Mouse (Mus musculus) neural tube, embryonic 11.5 days (tissue): ENCODE measurements at regions not wholly inside any gene's neighbourhood (a gene's known extent, or its start where the extent isn't known, plus 50 kb on each side); places are given as distances from the start of the nearest gene placed in this dataset.

Experiments used
- ATAC-seq: fragments of 200-750 bp; cut with Nextera tagmentation; 2 replicates; pipeline ENCODE4 v1.8.0; 2017; ENCODE audit warnings: moderate number of reproducible peaks, mild to moderate bottlenecking, moderate TSS enrichment, moderate library complexity; ENCODE audit not compliant: insufficient read depth, low FRiP score, low TSS enrichment
- DNase-seq: peaks from one replicate; pipeline ENCODE4 v3.0.0-alpha.2; 2015; ENCODE audit warnings: low spot score
- H3K27ac ChIP-seq: fragments of 300-500 bp; sonication (generic); 2 replicates; pipeline ENCODE4 v1.5.1; 2014; ENCODE audit warnings: low read depth, mild to moderate bottlenecking, low read length
- H3K27me3 ChIP-seq: fragments of 300-500 bp; sonication (generic); 2 replicates; pipeline ENCODE4 v1.6.1; 2014; ENCODE audit warnings: mild to moderate bottlenecking, low read length, mixed read lengths; ENCODE audit not compliant: control insufficient read depth, insufficient read depth
- H3K36me3 ChIP-seq: fragments of 300-500 bp; sonication (generic); 2 replicates; pipeline ENCODE4 v1.6.1; 2014; ENCODE audit warnings: mild to moderate bottlenecking, low read length, moderate library complexity, mixed read lengths; ENCODE audit not compliant: control insufficient read depth, insufficient read depth
- H3K4me1 ChIP-seq: fragments of 300-500 bp; sonication (generic); 2 replicates; pipeline ENCODE4 v1.6.1; 2014; ENCODE audit warnings: low read length, mixed read lengths; ENCODE audit not compliant: control insufficient read depth, insufficient read depth
- H3K4me2 ChIP-seq: fragments of 300-500 bp; sonication (generic); 2 replicates; pipeline ENCODE4 v1.6.1; 2014; ENCODE audit warnings: low read depth, mild to moderate bottlenecking, moderate library complexity
- H3K4me3 ChIP-seq: fragments of 300-500 bp; sonication (generic); 2 replicates; pipeline ENCODE4 v1.5.1; 2014; ENCODE audit warnings: low read depth, low read length
- H3K9ac ChIP-seq: fragments of 300-500 bp; sonication (generic); 2 replicates; pipeline ENCODE4 v1.6.1; 2014; ENCODE audit warnings: mild to moderate bottlenecking, low read length
- H3K9me3 ChIP-seq: fragments of 300-500 bp; sonication (generic); 2 replicates; pipeline ENCODE4 v1.6.1; 2016; ENCODE audit warnings: low read length; ENCODE audit not compliant: control insufficient read depth
- WGBS: fragments of 180-500 bp; shearing (Covaris S2); extraction: QIAGEN DNeasy Blood & Tissue Kit; methylation state at CpG from one replicate; pipeline ENCODE4 v1.1.7; 2014; 5-methylcytosine and 5-hydroxymethylcytosine counted together

DNA sequence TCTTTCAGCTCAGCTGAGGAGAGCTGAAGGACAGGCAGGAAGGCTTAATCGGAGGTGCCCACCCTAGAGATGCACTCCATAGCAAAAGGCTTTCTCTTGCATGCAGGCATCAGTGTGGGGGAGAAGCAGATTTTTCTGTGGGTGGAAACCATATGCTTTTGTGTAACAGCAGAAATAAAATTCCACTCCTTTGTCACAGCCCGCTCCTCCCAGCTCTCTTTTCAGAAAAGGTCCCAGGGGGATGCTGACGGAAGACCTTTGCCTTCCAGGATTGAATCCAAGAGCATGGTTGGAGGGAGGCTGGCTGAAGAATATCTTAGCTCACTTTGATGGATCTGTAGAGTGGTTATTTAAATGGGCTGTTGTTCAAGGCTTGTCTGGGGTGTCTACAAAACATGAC, 336.8 kb upstream of the Map3k7 start:
- Histone ChIP-seq H3K9me3 (no peaks in the 10 kb centered on the region), H3K9ac (no peak overlapping the region), H3K4me3 (no peak overlapping the region), H3K27ac (no peak overlapping the region), H3K36me3 (no peaks in the 10 kb centered on the region), H3K27me3 (no peaks in the 10 kb centered on the region), H3K4me1 (no peaks in the 10 kb centered on the region), H3K4me2 (no peak overlapping the region)
- ATAC-seq (no peak), DNase-seq (no peak)
- WGBS = 57% methylated on average over 3 of the region's 3 CpGs

DNA sequence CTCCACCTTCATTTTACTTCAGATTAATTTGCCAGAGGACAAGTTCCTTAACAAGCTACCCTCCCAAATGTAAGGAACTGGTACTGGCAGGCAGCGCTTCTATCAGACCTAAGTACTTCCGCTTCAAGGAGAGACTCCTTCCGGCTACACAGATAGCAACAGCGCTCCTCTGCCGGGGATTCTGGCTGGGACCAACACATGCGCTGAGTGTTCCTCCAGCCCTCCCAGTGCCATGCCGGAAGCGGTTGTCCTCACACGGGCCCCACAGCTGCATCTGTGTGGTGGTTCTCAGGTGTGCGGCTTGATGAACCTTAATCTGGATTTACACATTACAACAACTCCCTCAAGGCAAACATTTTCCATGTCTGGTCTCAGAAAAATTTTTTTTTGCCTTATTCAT, 336.1 kb upstream of the Map3k7 start:
- no peak overlapping the region for H3K4me3 ChIP-seq
- H3K4me2 ChIP-seq = no peak overlapping the region
- no peaks in the 10 kb centered on the region for H3K4me1 ChIP-seq
- ATAC-seq (no peak), DNase-seq (no peak)
- H3K27me3 ChIP-seq = no peaks in the 10 kb centered on the region
- no peak overlapping the region for H3K9ac ChIP-seq
- H3K9me3 ChIP-seq = no peaks in the 10 kb centered on the region
- WGBS = 93% methylated on average over 10 of the region's 10 CpGs
- H3K27ac ChIP-seq = no peak overlapping the region
- H3K36me3 ChIP-seq = no peaks in the 10 kb centered on the region

DNA sequence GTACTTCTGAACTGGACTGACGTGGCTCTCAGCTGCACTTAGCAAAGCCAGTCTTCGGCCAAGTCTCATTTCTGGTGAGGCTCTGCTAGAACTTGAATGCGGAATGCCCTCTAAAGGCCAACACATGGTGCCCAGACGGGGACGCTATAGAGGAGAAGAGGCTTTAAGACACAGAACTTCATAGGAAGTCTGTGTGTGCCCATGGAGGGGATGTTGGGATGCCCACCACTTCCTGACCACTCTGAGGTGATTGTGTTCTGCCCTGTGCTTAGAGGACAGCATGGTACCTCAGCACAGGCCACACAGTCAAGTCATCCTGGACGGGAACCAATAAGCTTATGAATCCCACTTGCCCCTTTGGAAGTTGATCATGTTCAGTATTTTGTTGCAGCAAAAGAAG, 325.3 kb upstream of the Map3k7 start:
- DNase-seq (no peak), ATAC-seq (no peak)
- H3K9me3 ChIP-seq = no peaks in the 10 kb centered on the region
- H3K27ac ChIP-seq = no peak overlapping the region
- no peak overlapping the region for H3K4me3 ChIP-seq
- no peaks in the 10 kb centered on the region for H3K36me3 ChIP-seq
- peaks cover 2% of the 10 kb centered on the region; the same call in 1 of the 2 replicates for H3K4me1 ChIP-seq
- WGBS = 94% methylated on average over 6 of the region's 6 CpGs
- no peak overlapping the region for H3K9ac ChIP-seq
- H3K27me3 ChIP-seq = no peaks in the 10 kb centered on the region
- no peak overlapping the region for H3K4me2 ChIP-seq

DNA sequence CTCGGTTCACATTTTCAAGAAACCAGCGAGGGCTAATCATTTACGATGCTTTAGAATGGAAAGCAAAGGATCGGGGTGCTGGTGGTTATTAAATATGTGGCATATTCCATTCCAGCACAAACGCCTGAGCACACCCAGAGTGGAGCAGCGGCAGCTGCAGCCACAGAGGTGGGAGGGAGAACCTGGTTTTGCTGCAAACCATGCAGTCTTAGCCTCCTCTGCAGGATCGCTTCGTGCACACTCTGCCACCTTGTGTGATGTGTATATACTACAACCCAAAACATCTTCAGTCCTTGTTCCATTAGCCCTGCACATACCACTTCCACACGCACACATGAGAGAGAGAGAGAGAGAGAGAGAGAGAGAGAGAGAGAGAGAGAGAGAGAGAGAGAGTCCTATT, 321.7 kb upstream of the Map3k7 start:
- DNase-seq = peak; percentile 58
- H3K36me3 ChIP-seq = no peaks in the 10 kb centered on the region
- 65% methylated on average over 9 of the region's 9 CpGs for WGBS
- H3K27me3 ChIP-seq = no peaks in the 10 kb centered on the region
- no peaks in the 10 kb centered on the region for H3K9me3 ChIP-seq
- peak; percentile 67 for ATAC-seq
- no peak overlapping the region for H3K9ac ChIP-seq
- no peak overlapping the region for H3K4me3 ChIP-seq
- peaks cover 2% of the 10 kb centered on the region; the same call in 1 of the 2 replicates for H3K4me1 ChIP-seq
- H3K4me2 ChIP-seq = no peak overlapping the region
- H3K27ac ChIP-seq = no peak overlapping the region

DNA sequence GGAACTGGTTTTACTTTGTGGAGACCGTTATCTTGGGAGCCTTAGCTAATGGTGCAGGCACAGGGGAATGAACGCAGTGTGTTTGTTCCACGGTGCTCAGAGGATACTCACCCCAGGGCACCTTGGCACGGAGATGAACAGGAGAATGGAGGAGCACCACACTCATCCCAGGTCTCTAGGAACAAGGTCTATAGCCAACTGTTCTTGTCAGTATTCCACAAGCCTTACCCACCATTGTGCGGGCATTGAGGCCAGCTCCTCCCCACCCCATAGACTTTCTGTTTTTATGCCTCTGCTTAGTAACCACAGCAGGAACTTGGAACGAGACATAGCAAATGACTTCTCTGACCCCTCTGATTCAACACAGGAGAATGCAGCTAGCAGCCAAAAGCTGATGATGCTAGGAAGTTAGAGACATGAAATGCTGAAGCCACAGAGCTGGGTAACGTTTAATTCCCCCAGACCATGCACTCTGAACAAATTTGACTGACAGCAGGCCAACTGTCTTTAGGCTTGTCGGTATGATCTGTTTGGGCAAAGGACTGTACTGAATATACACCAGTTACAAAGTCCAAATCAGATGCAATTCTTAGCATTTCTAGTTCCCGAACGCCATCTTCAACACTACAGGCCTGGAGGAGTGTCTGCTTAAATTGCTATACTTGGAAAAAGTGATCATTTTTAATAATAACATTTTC, 321.2 kb upstream of the Map3k7 start:
- no peaks in the 10 kb centered on the region for H3K27me3 ChIP-seq
- WGBS = 74% methylated on average over 10 of the region's 10 CpGs
- ATAC-seq (no peak), DNase-seq (peak; percentile 12)
- H3K9me3 ChIP-seq = no peaks in the 10 kb centered on the region
- H3K9ac ChIP-seq = no peak overlapping the region
- H3K27ac ChIP-seq = no peak overlapping the region
- no peaks in the 10 kb centered on the region for H3K36me3 ChIP-seq
- H3K4me2 ChIP-seq = no peak overlapping the region
- H3K4me1 ChIP-seq = peaks cover 2% of the 10 kb centered on the region; the same call in 1 of the 2 replicates
- no peak overlapping the region for H3K4me3 ChIP-seq

DNA sequence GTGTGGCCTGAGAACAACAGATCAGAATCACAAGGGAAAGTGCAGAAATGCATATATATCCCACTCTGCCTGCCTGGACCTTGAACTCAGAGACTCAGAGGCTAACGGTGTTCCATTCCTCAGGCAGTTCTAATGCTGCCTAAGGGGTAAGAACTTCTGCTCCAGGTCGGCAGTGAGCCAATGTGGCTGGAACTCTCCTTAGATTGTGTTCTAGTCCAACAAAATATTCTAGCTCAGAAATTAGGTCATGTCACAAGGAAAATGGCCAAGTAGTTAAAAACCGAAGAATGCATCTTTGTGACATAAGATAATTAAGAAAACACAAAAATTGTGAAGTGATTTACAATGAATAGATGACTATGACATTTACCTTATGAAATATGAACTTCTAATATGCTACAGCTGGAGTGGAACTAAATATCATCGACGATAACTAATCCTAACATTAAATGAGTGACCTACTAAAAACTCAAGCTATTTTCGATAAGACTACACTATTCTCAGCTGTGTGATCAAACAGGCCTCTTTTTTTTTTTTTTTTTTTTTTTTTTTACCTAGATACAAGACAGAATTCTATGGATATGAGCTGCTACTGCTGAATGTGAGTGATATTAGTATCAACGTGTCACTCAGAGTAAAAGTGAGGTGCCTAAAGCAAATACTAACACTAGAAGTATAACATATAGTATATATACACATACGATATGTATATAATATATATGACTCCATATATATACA, 315.1 kb upstream of the Map3k7 start:
- ATAC-seq (no peak), DNase-seq (no peak)
- no peaks in the 10 kb centered on the region for H3K36me3 ChIP-seq
- H3K27ac ChIP-seq = no peak overlapping the region
- no peak overlapping the region for H3K9ac ChIP-seq
- no peaks in the 10 kb centered on the region for H3K4me1 ChIP-seq
- H3K4me3 ChIP-seq = no peak overlapping the region
- H3K9me3 ChIP-seq = no peaks in the 10 kb centered on the region
- WGBS = 94% methylated on average over 8 of the region's 8 CpGs
- H3K27me3 ChIP-seq = no peaks in the 10 kb centered on the region
- no peak overlapping the region for H3K4me2 ChIP-seq

DNA sequence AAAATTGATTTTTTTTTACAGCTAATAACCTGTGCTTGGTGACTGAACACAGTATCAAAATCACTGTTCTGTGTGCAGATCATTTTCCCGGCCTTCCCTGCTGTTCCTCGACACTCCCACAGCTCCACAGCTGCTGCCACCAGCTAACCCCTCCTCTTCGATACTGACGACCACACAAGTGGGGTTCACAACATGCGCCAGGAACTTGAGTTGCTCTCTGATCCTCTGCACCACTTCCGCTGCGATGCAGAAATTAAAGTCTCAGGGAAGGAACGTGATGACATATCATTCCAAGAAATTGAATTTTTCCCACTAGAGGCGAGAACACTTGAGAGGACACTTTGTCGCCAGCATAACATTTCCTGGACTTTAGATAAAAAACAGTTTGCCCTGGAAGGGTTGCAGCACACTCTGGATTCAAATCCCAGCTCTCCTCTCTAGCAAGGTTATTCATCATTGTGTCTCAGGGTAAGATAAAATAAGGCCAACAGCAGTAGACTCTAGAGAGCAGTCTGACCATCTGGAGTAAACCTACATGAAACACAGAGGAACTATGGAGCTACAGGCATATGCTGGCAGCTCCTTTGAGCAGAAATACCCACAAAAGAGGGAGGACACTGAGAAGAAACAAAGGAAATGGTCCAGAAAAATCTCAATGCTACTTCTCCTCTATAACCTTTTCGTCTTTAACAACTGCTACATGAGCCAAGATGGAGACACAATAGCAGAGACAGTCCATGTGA, 308.4 kb upstream of the Map3k7 start:
- no peak for ATAC-seq

DNA sequence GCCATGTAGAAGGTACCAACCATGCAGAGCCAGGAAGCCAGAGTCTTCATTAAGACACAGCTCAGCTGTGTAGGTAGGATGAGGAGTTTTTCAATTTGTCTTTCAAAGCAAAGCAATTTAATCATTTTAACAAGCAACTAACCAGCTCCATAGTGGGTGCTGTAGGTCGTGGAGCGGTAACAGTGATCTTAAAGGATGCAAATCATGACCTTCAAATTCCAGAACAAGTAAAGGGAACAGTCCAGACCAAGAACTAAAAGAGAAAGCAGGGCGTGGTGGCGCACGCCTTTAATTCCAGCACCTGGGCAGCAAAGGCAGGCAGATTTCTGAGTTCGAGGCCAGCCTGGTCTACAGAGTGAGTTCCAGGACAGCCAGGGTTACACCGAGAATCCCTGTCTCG, 307.8 kb upstream of the Map3k7 start:
- Histone ChIP-seq H3K4me3 (no peak overlapping the region), H3K9ac (no peak overlapping the region), H3K9me3 (no peaks in the 10 kb centered on the region), H3K4me2 (no peak overlapping the region), H3K4me1 (no peaks in the 10 kb centered on the region), H3K36me3 (no peaks in the 10 kb centered on the region), H3K27ac (no peak overlapping the region), H3K27me3 (no peaks in the 10 kb centered on the region)
- no peak for DNase-seq
- no peak for ATAC-seq
- 93% methylated on average over 8 of the region's 8 CpGs for WGBS

More for the DNA sequence above, 308.4 kb upstream of the Map3k7 start:
- no peaks in the 10 kb centered on the region for H3K36me3 ChIP-seq
- H3K4me3 ChIP-seq = no peak overlapping the region
- DNase-seq = no peak
- no peaks in the 10 kb centered on the region for H3K4me1 ChIP-seq
- H3K27me3 ChIP-seq = no peaks in the 10 kb centered on the region
- no peaks in the 10 kb centered on the region for H3K9me3 ChIP-seq
- WGBS = 78% methylated on average over 11 of the region's 11 CpGs
- H3K4me2 ChIP-seq = no peak overlapping the region
- no peak overlapping the region for H3K27ac ChIP-seq
- H3K9ac ChIP-seq = no peak overlapping the region
